Mouse (Mus musculus) stomach, embryonic 15.5 days (tissue): ENCODE data around the gene 2610507B11Rik. TPM values are rescaled to one million over a fixed set of nuclear protein-coding genes. Genes with fewer than 3 reads are reported as not detected.
A peak's percentile ranks its signal among the peaks of the same experiment; 100 is the strongest.

ENCODE experiments used
- ATAC-seq: fragments of 200-750 bp; cut with Nextera tagmentation; 2 replicates; pipeline ENCODE4 v1.8.0; 2017; ENCODE audit warnings: low read depth, moderate number of reproducible peaks, moderate TSS enrichment; ENCODE audit not compliant: insufficient read depth, low FRiP score
- H3K27ac ChIP-seq: fragments of 300-500 bp; sonication (generic); 2 replicates; pipeline ENCODE4 v1.5.1; 2015; ENCODE audit warnings: mild to moderate bottlenecking, inconsistent platforms
- H3K27me3 ChIP-seq: fragments of 300-500 bp; sonication (generic); replicated peaks from 2 replicates; pipeline ENCODE4 v1.6.1; 2015; ENCODE audit warnings: inconsistent platforms
- H3K36me3 ChIP-seq: fragments of 300-500 bp; sonication (generic); 2 replicates; pipeline ENCODE4 v1.6.1; 2015; ENCODE audit warnings: inconsistent platforms
- H3K4me1 ChIP-seq: fragments of 300-500 bp; sonication (generic); 2 replicates; pipeline ENCODE4 v1.6.1; 2015; ENCODE audit warnings: inconsistent platforms
- H3K4me2 ChIP-seq: fragments of 300-500 bp; sonication (generic); 2 replicates; pipeline ENCODE4 v1.6.1; 2015; ENCODE audit warnings: mild to moderate bottlenecking, inconsistent platforms
- H3K4me3 ChIP-seq: fragments of 300-500 bp; sonication (generic); replicated peaks from 2 replicates; pipeline ENCODE4 v1.5.1; 2015; ENCODE audit warnings: inconsistent platforms
- H3K9ac ChIP-seq: fragments of 300-500 bp; sonication (generic); 2 replicates; pipeline ENCODE4 v1.6.1; 2015; ENCODE audit warnings: inconsistent platforms
- H3K9me3 ChIP-seq: fragments of 300-500 bp; sonication (generic); 2 replicates; pipeline ENCODE4 v1.6.1; 2016; ENCODE audit warnings: inconsistent platforms
- WGBS: fragments of 180-500 bp; shearing (Covaris S2); methylation state at CpG from one replicate; pipeline ENCODE4 v1.1.7; 2015; 5-methylcytosine and 5-hydroxymethylcytosine counted together
- polyA plus RNA-seq: library from polyadenylated mRNA; unstranded; fragments of >200 nt; fragmentation: Nextera tagmentation; extraction: Ambion mirVana; gene quantifications from 2 replicates; pipeline ENCODE4 v1.2.1, GENCODE M21; 2015

Gene 2610507B11Rik
- polyA plus RNA-seq, 1 experiment from 2014 or later = 82.5 TPM

- Histone ChIP-seq H3K27me3 (no peaks in the 10 kb centered on the region), H3K27ac (no peak overlapping the region), H3K9me3 (no peaks in the 10 kb centered on the region), H3K4me2 (no peak overlapping the region), H3K4me1 (no peaks in the 10 kb centered on the region), H3K4me3 (no peak overlapping the region), H3K9ac (no peak overlapping the region), H3K36me3 (peaks cover 11% of the 10 kb centered on the region; the same call in 1 of the 2 replicates)
- ATAC-seq = no peak
- WGBS = 90% methylated on average over 6 of the region's 6 CpGs
These were observed 33.0 kb downstream of the 2610507B11Rik start for GRCm38 (mm10) chr11:78294585-78294984.

GRCm38 (mm10) chr11:78300917-78301316, 39.4 kb downstream of the 2610507B11Rik start:
- Histone ChIP-seq H3K9ac (no peak overlapping the region; the same call in 1 of the 2 replicates), H3K4me1 (no peaks in the 10 kb centered on the region), H3K4me3 (peak overlapping the region; percentile 68), H3K36me3 (0 out of 2 replicates have a peak, but pooled peaks cover 9% of the 10 kb centered on the region), H3K27me3 (no peaks in the 10 kb centered on the region), H3K9me3 (no peaks in the 10 kb centered on the region), H3K4me2 (peak overlapping the region; percentile 81), H3K27ac (peak overlapping the region; percentile 62)
- ATAC-seq = no peak
- 61% methylated on average over 7 of the region's 7 CpGs for WGBS

- under 1% methylated on average over 49 of the region's 49 CpGs for WGBS
- ATAC-seq = peak; percentile 99
These were observed 40.0 kb downstream of the 2610507B11Rik start, which contains the start of gene Spag5 for GRCm38 (mm10) chr11:78301357-78302084. Gene Spag5, plus strand, starts transcription at chr11:78301529.

GRCm38 (mm10) chr11:78305272-78305671, 43.7 kb downstream of the 2610507B11Rik start:
- whole genome bisulfite sequencing = 89% methylated on average over 4 of the region's 4 CpGs
- Histone ChIP-seq H3K9me3 (no peaks in the 10 kb centered on the region), H3K36me3 (peaks cover 17% of the 10 kb centered on the region), H3K4me1 (no peaks in the 10 kb centered on the region), H3K27me3 (no peaks in the 10 kb centered on the region), H3K4me3 (no peak overlapping the region), H3K4me2 (no peak overlapping the region), H3K9ac (no peak overlapping the region), H3K27ac (no peak overlapping the region)
- ATAC-seq = no peak

More at GRCm38 (mm10) chr11:78301357-78302084, 40.0 kb downstream of the 2610507B11Rik start, which contains the start of gene Spag5:
- Histone ChIP-seq H3K4me2 (peak within 1 kb of the TSS; percentile 81), H3K36me3 (peaks cover 9% of the 10 kb centered on the region; the same call in 1 of the 2 replicates), H3K27ac (peak within 1 kb of the TSS; percentile 62), H3K4me1 (no peaks in the 10 kb centered on the region), H3K4me3 (peak within 1 kb of the TSS; percentile 68), H3K27me3 (no peaks in the 10 kb centered on the region), H3K9me3 (no peaks in the 10 kb centered on the region), H3K9ac (peak within 1 kb of the TSS; percentile 40)

- ATAC-seq = no peak
- Histone ChIP-seq H3K4me1 (no peaks in the 10 kb centered on the region), H3K27ac (no peak overlapping the region), H3K9me3 (no peaks in the 10 kb centered on the region), H3K27me3 (no peaks in the 10 kb centered on the region), H3K36me3 (peaks cover 38% of the 10 kb centered on the region), H3K9ac (no peak overlapping the region), H3K4me3 (no peak overlapping the region), H3K4me2 (no peak overlapping the region)
- WGBS = 91% methylated on average over 8 of the region's 8 CpGs
These were observed 49.4 kb downstream of the 2610507B11Rik start for GRCm38 (mm10) chr11:78310861-78311511.

- Histone ChIP-seq H3K27me3 (no peaks in the 10 kb centered on the region), H3K4me3 (no peak overlapping the region), H3K9ac (no peak overlapping the region), H3K4me1 (no peaks in the 10 kb centered on the region), H3K27ac (no peak overlapping the region), H3K9me3 (no peaks in the 10 kb centered on the region), H3K36me3 (peaks cover 50% of the 10 kb centered on the region), H3K4me2 (no peak overlapping the region)
- no peak for ATAC-seq
- WGBS = 97% methylated on average over 2 of the region's 2 CpGs
These were observed 52.1 kb downstream of the 2610507B11Rik start for GRCm38 (mm10) chr11:78313662-78314061.

GRCm38 (mm10) chr11:78318411-78318810, 56.9 kb downstream of the 2610507B11Rik start:
- no peak overlapping the region for H3K4me2 ChIP-seq
- H3K4me1 ChIP-seq = peaks cover 13% of the 10 kb centered on the region; the same call in 1 of the 2 replicates
- no peak for ATAC-seq
- no peak overlapping the region for H3K27ac ChIP-seq
- no peaks in the 10 kb centered on the region for H3K9me3 ChIP-seq
- peaks cover 51% of the 10 kb centered on the region for H3K36me3 ChIP-seq
- H3K4me3 ChIP-seq = no peak overlapping the region
- WGBS = 95% methylated on average over 2 of the region's 2 CpGs
- no peaks in the 10 kb centered on the region for H3K27me3 ChIP-seq
- no peak overlapping the region for H3K9ac ChIP-seq

GRCm38 (mm10) chr11:78322076-78322831, 60.7 kb downstream of the 2610507B11Rik start:
- Histone ChIP-seq H3K27me3 (no peaks in the 10 kb centered on the region), H3K9ac (no peak overlapping the region), H3K9me3 (no peaks in the 10 kb centered on the region), H3K27ac (peak overlapping the region; percentile 59; the same call in 1 of the 2 replicates), H3K4me3 (no peak overlapping the region), H3K36me3 (peaks cover 29% of the 10 kb centered on the region), H3K4me1 (peaks cover 15% of the 10 kb centered on the region; the same call in 1 of the 2 replicates), H3K4me2 (peak overlapping the region; percentile 43)
- 43% methylated on average over 2 of the region's 2 CpGs for WGBS
- ATAC-seq = no peak

- peaks cover 15% of the 10 kb centered on the region; the same call in 1 of the 2 replicates for H3K4me1 ChIP-seq
- no peak within 1 kb of the TSS for H3K9ac ChIP-seq
- H3K27me3 ChIP-seq = no peaks in the 10 kb centered on the region
- H3K36me3 ChIP-seq = peaks cover 23% of the 10 kb centered on the region
- H3K9me3 ChIP-seq = no peaks in the 10 kb centered on the region
- H3K4me2 ChIP-seq = peak within 1 kb of the TSS; percentile 43
- WGBS = 5% methylated on average over 15 of the region's 15 CpGs
- peak; percentile 99 for ATAC-seq
- peak within 1 kb of the TSS; percentile 25 for H3K4me3 ChIP-seq
- H3K27ac ChIP-seq = peak within 1 kb of the TSS; percentile 69
These were observed 61.3 kb downstream of the 2610507B11Rik start, which contains the start of gene Aldoc for GRCm38 (mm10) chr11:78322860-78323259. Gene Aldoc, plus strand, starts transcription at chr11:78322968.

GRCm38 (mm10) chr11:78324000-78324785, 62.6 kb downstream of the 2610507B11Rik start:
- ATAC-seq = no peak
- H3K9ac ChIP-seq = no peak overlapping the region
- H3K27me3 ChIP-seq = no peaks in the 10 kb centered on the region
- no peak overlapping the region for H3K27ac ChIP-seq
- H3K9me3 ChIP-seq = no peaks in the 10 kb centered on the region
- H3K4me2 ChIP-seq = no peak overlapping the region
- WGBS = 83% methylated on average over 15 of the region's 15 CpGs
- peaks cover 20% of the 10 kb centered on the region for H3K4me1 ChIP-seq
- H3K36me3 ChIP-seq = peaks cover 13% of the 10 kb centered on the region
- no peak overlapping the region for H3K4me3 ChIP-seq

- ATAC-seq = no peak
- Histone ChIP-seq H3K4me2 (no peak overlapping the region), H3K4me3 (no peak overlapping the region), H3K4me1 (peaks cover 23% of the 10 kb centered on the region), H3K36me3 (peaks cover 8% of the 10 kb centered on the region; the same call in 1 of the 2 replicates), H3K9me3 (no peaks in the 10 kb centered on the region), H3K9ac (no peak overlapping the region), H3K27me3 (no peaks in the 10 kb centered on the region), H3K27ac (no peak overlapping the region)
- 94% methylated on average over 12 of the region's 12 CpGs for WGBS
These were observed 63.4 kb downstream of the 2610507B11Rik start for GRCm38 (mm10) chr11:78324965-78325364.
